Mouse (Mus musculus): ENCODE measurements around the gene Morn5.

The Morn5 gene

GRCm38 (mm10) chr2:36104436-36104955 is 55.2 kb downstream of the Morn5 start:
- no peak for DNase-seq (ENCODE audit: low spot score)

GRCm38 (mm10) chr2:36104956-36105741 is 55.9 kb downstream of the Morn5 start, which contains the start of gene Lhx6:
Gene Lhx6, minus strand, starts transcription at chr2:36105408.
- DNase-seq (ENCODE audit: low spot score): no peak

- no peak for DNase-seq (ENCODE audit: low spot score)
Measured at GRCm38 (mm10) chr2:36108615-36109014, 59.4 kb downstream of the Morn5 start.

- DNase-seq (ENCODE audit: low spot score): no peak
Measured at GRCm38 (mm10) chr2:36112632-36113031, 63.4 kb downstream of the Morn5 start.

GRCm38 (mm10) chr2:36126795-36127429 is 77.7 kb downstream of the Morn5 start:
- DNase-seq (ENCODE audit: low spot score): no peak

- DNase-seq (ENCODE audit: low spot score): no peak
Measured at GRCm38 (mm10) chr2:36127973-36128372, 78.7 kb downstream of the Morn5 start.

GRCm38 (mm10) chr2:36129051-36129450 is 79.8 kb downstream of the Morn5 start:
- DNase-seq (ENCODE audit: low spot score): no peak
